ENCODE assay signal across 9 mouse cellular contexts in the genomic region with DNA sequence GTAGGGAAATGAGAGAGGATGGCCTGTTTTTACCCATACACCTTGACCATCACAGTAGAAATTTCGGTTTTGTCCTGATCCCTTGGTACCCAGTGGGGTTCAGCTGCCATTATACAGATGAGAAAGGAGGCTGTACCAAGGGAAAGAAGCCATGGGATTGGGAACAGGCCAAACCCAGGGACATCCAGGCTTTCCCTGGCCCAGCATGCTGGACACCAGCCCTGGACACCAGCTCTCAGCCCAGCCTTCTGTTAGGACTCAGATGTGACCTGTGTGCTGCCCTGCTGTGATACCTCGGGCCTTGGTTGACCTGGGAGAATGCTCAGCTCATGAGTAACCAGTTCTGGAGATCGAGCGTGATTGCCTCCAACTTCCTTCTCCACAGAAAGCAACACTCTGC. TPM values are rescaled to one million over a fixed set of nuclear protein-coding genes. Genes with fewer than 3 reads are reported as not detected.
"Had no signal": no experiment of that assay in that cellular context is flagged by ENCODE, and none has a peak within 500 bp of the region (broad histone marks: within the 10 kb centered on the region; RNA-seq: fewer than 3 reads in every experiment).

No protein-coding gene starts in this region.

- DNase-seq: kidney, postnatal 10 days; kidney, postnatal 4 days; liver; liver, embryonic 13.5 days; liver, postnatal 0 days; lung, postnatal 14 days; thymus, adult 18-20 months; thymus, postnatal 14 days had no signal

RNA-seq across cellular contexts. Expression of a gene that starts 51.8 kb away (rescaled TPM):
- total RNA-seq: monocyte, adult 5-6 weeks had no signal
